Mouse (Mus musculus) hindbrain, embryonic 16.5 days (tissue): Measurements from ENCODE around the gene Nacc1. TPM values are rescaled to one million over a fixed set of nuclear protein-coding genes. Genes with fewer than 3 reads are reported as not detected.

Experiments used
- ATAC-seq: fragments of 200-750 bp; cut with Nextera tagmentation; 2 replicates; pipeline ENCODE4 v1.8.0; 2017; ENCODE audit warnings: moderate TSS enrichment, moderate library complexity
- H3K27ac ChIP-seq: fragments of 300-500 bp; sonication (generic); 2 replicates; pipeline ENCODE4 v1.5.1; 2014; ENCODE audit warnings: low read depth, mild to moderate bottlenecking, control low read depth, low read length, moderate library complexity
- H3K27me3 ChIP-seq: fragments of 300-500 bp; sonication (generic); replicated peaks from 2 replicates; pipeline ENCODE4 v1.6.1; 2014; ENCODE audit warnings: low read length; ENCODE audit not compliant: control insufficient read depth, insufficient read depth
- H3K36me3 ChIP-seq: fragments of 300-500 bp; sonication (generic); 2 replicates; pipeline ENCODE4 v1.6.1; 2014; ENCODE audit warnings: mild to moderate bottlenecking, low read length, moderate library complexity, mixed read lengths; ENCODE audit not compliant: control insufficient read depth, insufficient read depth
- H3K4me1 ChIP-seq: fragments of 300-500 bp; sonication (generic); 2 replicates; pipeline ENCODE4 v1.6.1; 2014; ENCODE audit warnings: low read depth, low read length; ENCODE audit not compliant: control insufficient read depth, insufficient read depth
- H3K4me2 ChIP-seq: fragments of 300-500 bp; sonication (generic); 2 replicates; pipeline ENCODE4 v1.6.1; 2014; ENCODE audit warnings: mild to moderate bottlenecking, low read length, control low read depth, moderate library complexity
- H3K4me3 ChIP-seq: fragments of 300-500 bp; sonication (generic); 2 replicates; pipeline ENCODE4 v1.5.1; 2014; ENCODE audit warnings: mild to moderate bottlenecking, low read length, control low read depth, moderate library complexity
- H3K9ac ChIP-seq: fragments of 300-500 bp; sonication (generic); 2 replicates; pipeline ENCODE4 v1.6.1; 2014; ENCODE audit warnings: low read depth, mild to moderate bottlenecking, control low read depth, low read length, moderate library complexity
- H3K9me3 ChIP-seq: fragments of 300-500 bp; sonication (generic); 2 replicates; pipeline ENCODE4 v1.6.1; 2014; ENCODE audit warnings: mild to moderate bottlenecking, low read length, moderate library complexity; ENCODE audit not compliant: control insufficient read depth
- WGBS: fragments of 180-500 bp; shearing (Covaris S2); extraction: QIAGEN DNeasy Blood & Tissue Kit; methylation state at CpG from one replicate; pipeline ENCODE4 v1.1.7; 2014; 5-methylcytosine and 5-hydroxymethylcytosine counted together
- polyA plus RNA-seq: library from polyadenylated mRNA; unstranded; fragments of >200 nt; fragmentation: Nextera tagmentation; extraction: Ambion mirVana; gene quantifications from 2 replicates; pipeline ENCODE4 v1.2.1, GENCODE M21; 2015

Nacc1 gene
- polyA plus RNA-seq, 1 experiment from 2014 or later, result 12.4 TPM

GRCm38 (mm10) chr8:84662581-84663065 is 25.0 kb downstream of the Nacc1 start, which contains the start of gene Ier2:
Gene Ier2 (minus strand): TSS chr8:84662852.
- Histone ChIP-seq H3K9ac (peak within 1 kb of the TSS; percentile 73), H3K27me3 (0 out of 2 replicates have a peak, but pooled peaks cover 2% of the 10 kb centered on the region), H3K9me3 (no peaks in the 10 kb centered on the region), H3K27ac (peak within 1 kb of the TSS; percentile 60), H3K4me1 (peaks cover 43% of the 10 kb centered on the region), H3K36me3 (no peaks in the 10 kb centered on the region), H3K4me2 (peak within 1 kb of the TSS; percentile 79), H3K4me3 (peak within 1 kb of the TSS; percentile 67)
- peak; percentile 82 for ATAC-seq
- WGBS, result 0% methylated on average over 27 of the region's 27 CpGs

- H3K27ac ChIP-seq, result peak overlapping the region; percentile 60
- H3K4me3 ChIP-seq, result peak overlapping the region; percentile 67
- H3K9ac ChIP-seq, result peak overlapping the region; percentile 73
- WGBS, result under 1% methylated on average over 55 of the region's 61 CpGs
- H3K4me1 ChIP-seq, result peaks cover 43% of the 10 kb centered on the region
- H3K36me3 ChIP-seq, result no peaks in the 10 kb centered on the region
- H3K9me3 ChIP-seq, result no peaks in the 10 kb centered on the region
- H3K4me2 ChIP-seq, result peak overlapping the region; percentile 79
- H3K27me3 ChIP-seq, result 0 out of 2 replicates have a peak, but pooled peaks cover 2% of the 10 kb centered on the region
- ATAC-seq, result peak; percentile 1; the same call in 1 of the 2 replicates
Observed at GRCm38 (mm10) chr8:84661961-84662571, 25.6 kb downstream of the Nacc1 start.

- H3K27ac ChIP-seq, result peak overlapping the region; percentile 60
- H3K9me3 ChIP-seq, result no peaks in the 10 kb centered on the region
- H3K27me3 ChIP-seq, result 0 out of 2 replicates have a peak, but pooled peaks cover 2% of the 10 kb centered on the region
- peaks cover 48% of the 10 kb centered on the region for H3K4me1 ChIP-seq
- under 1% methylated on average over 24 of the region's 24 CpGs for WGBS
- no peak for ATAC-seq
- H3K9ac ChIP-seq, result peak overlapping the region; percentile 73
- H3K4me2 ChIP-seq, result peak overlapping the region; percentile 79
- peak overlapping the region; percentile 67 for H3K4me3 ChIP-seq
- no peaks in the 10 kb centered on the region for H3K36me3 ChIP-seq
Observed at GRCm38 (mm10) chr8:84661458-84661871, 26.2 kb downstream of the Nacc1 start.

DNA sequence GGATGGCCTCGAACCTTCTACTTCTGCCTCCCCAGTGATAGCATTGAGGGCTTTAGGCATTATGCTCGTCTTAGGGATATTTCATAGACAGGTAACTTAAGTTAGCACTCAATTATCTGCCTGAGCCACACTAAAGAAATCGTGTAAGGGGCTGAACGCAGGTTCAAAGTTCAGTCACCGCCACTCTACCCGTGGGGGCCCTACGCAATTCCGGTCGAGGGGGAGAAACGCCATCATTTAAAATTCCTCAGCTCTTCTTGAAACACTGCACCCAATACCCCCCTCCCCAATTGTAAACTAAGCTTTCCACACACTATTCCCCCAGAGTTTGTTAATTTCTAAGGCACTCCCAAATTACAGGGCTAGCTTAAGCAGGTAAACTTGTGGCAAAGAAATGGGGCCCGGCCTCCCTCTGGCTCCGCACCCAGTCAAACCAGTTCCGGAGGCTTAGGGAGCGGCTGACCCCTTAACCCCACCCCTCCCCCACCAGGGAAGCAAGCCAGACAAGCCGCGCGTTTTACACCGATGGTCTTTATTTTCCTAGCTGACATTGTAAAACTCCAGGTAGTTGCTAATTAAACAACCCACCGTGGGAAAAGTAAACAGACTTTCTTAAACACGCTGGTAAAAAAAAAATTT is 26.7 kb downstream of the Nacc1 start:
- peak overlapping the region; percentile 73 for H3K9ac ChIP-seq
- H3K4me1 ChIP-seq, result peaks cover 49% of the 10 kb centered on the region
- no peaks in the 10 kb centered on the region for H3K9me3 ChIP-seq
- WGBS, result 2% methylated on average over 20 of the region's 20 CpGs
- ATAC-seq, result no peak
- peak overlapping the region; percentile 67 for H3K4me3 ChIP-seq
- 0 out of 2 replicates have a peak, but pooled peaks cover 2% of the 10 kb centered on the region for H3K27me3 ChIP-seq
- H3K27ac ChIP-seq, result peak overlapping the region; percentile 25; the same call in 1 of the 2 replicates
- H3K36me3 ChIP-seq, result no peaks in the 10 kb centered on the region
- H3K4me2 ChIP-seq, result peak overlapping the region; percentile 79

GRCm38 (mm10) chr8:84659936-84660818 is 27.5 kb downstream of the Nacc1 start:
- Histone ChIP-seq H3K27ac (peak overlapping the region; percentile 31), H3K4me1 (peaks cover 47% of the 10 kb centered on the region), H3K9me3 (no peaks in the 10 kb centered on the region), H3K9ac (peak overlapping the region; percentile 41), H3K4me3 (peak overlapping the region; percentile 67), H3K4me2 (peak overlapping the region; percentile 79), H3K27me3 (0 out of 2 replicates have a peak, but pooled peaks cover 2% of the 10 kb centered on the region), H3K36me3 (no peaks in the 10 kb centered on the region)
- WGBS, result 4% methylated on average over 33 of the region's 33 CpGs
- ATAC-seq, result no peak

- Histone ChIP-seq H3K27me3 (0 out of 2 replicates have a peak, but pooled peaks cover 2% of the 10 kb centered on the region), H3K36me3 (no peaks in the 10 kb centered on the region), H3K4me2 (no peak overlapping the region), H3K9me3 (no peaks in the 10 kb centered on the region), H3K4me3 (no peak overlapping the region), H3K4me1 (peaks cover 47% of the 10 kb centered on the region), H3K27ac (no peak overlapping the region), H3K9ac (no peak overlapping the region)
- ATAC-seq, result no peak
- 63% methylated on average over 1 of the region's 1 CpGs for WGBS
Observed at GRCm38 (mm10) chr8:84658951-84659350, 28.7 kb downstream of the Nacc1 start.

GRCm38 (mm10) chr8:84657680-84658079 is 30.0 kb downstream of the Nacc1 start:
- Histone ChIP-seq H3K9me3 (no peaks in the 10 kb centered on the region), H3K36me3 (no peaks in the 10 kb centered on the region), H3K27ac (no peak overlapping the region), H3K4me3 (no peak overlapping the region), H3K27me3 (0 out of 2 replicates have a peak, but pooled peaks cover 2% of the 10 kb centered on the region), H3K4me2 (no peak overlapping the region), H3K4me1 (peaks cover 41% of the 10 kb centered on the region), H3K9ac (no peak overlapping the region)
- ATAC-seq, result no peak
- 56% methylated on average over 4 of the region's 4 CpGs for WGBS

DNA sequence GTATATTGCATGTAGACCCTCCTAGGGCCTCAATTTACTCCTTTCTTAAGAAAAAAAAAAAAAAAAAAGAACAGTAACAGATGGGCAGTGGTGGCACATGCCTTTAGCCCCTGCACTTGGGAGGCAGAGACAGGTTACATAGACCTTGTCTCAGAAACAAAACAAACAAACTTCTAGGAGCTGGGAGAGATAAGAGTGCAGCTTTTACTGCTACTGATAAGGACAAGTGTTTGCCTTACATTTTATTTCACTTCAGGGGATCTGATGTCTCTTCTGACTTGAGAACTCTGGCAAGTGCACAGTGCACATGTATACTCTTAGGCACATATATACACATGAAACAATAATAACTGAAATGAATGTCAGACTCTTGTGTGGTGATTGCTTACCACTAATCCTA is 30.5 kb downstream of the Nacc1 start:
- Histone ChIP-seq H3K9ac (no peak overlapping the region), H3K27me3 (0 out of 2 replicates have a peak, but pooled peaks cover 2% of the 10 kb centered on the region), H3K36me3 (no peaks in the 10 kb centered on the region), H3K9me3 (no peaks in the 10 kb centered on the region), H3K4me3 (no peak overlapping the region), H3K4me2 (peak overlapping the region; percentile 57), H3K4me1 (peaks cover 39% of the 10 kb centered on the region), H3K27ac (peak overlapping the region; percentile 77; the same call in 1 of the 2 replicates)
- no peak for ATAC-seq
